Mouse (Mus musculus) ES-E14 (cell line): ENCODE measurements around the gene Pars2. TPM values are rescaled to one million over a fixed set of nuclear protein-coding genes. Genes with fewer than 3 reads are reported as not detected.
A peak's percentile ranks its signal among the peaks of the same experiment; 100 is the strongest.

Experiments used
- DNase-seq: peaks from one replicate; pipeline ENCODE4 v3.0.0-alpha.2; 2013; ENCODE audit warnings: low read depth, low spot score
- H3K27ac ChIP-seq: 2 replicates; pipeline ENCODE4 v1.5.1; 2012; ENCODE audit warnings: low read depth, mild to moderate bottlenecking, low read length, moderate library complexity, mixed read lengths; ENCODE audit not compliant: poor library complexity, insufficient read depth, severe bottlenecking
- H3K36me3 ChIP-seq: 2 replicates; pipeline ENCODE4 v1.6.1; 2012; ENCODE audit warnings: mild to moderate bottlenecking, low read length, moderate library complexity, mixed read lengths; ENCODE audit not compliant: control insufficient read depth, poor library complexity, insufficient read depth, severe bottlenecking
- H3K4me1 ChIP-seq, 2 experiments: fragments of 150-350 bp in 1 of 2; sonication (generic) in 1 of 2; 2 replicates each; pipeline ENCODE4 v1.6.1; 2012; ENCODE audit warnings: low read length in 2 of 2, mild to moderate bottlenecking in 1 of 2, mixed read lengths in 1 of 2; ENCODE audit not compliant: control insufficient read depth in 2 of 2, insufficient read depth in 2 of 2, poor library complexity in 1 of 2
- H3K4me3 ChIP-seq, 2 experiments: fragments of 150-350 bp in 1 of 2; sonication (generic) in 1 of 2; 2 replicates each; pipeline ENCODE4 v1.5.1; 2012; ENCODE audit warnings: low read length in 2 of 2, low read depth in 1 of 2, mild to moderate bottlenecking in 1 of 2, mixed read lengths in 1 of 2; ENCODE audit not compliant: insufficient read depth in 1 of 2, poor library complexity in 1 of 2, severe bottlenecking in 1 of 2
- H3K9ac ChIP-seq: 2 replicates; pipeline ENCODE4 v1.6.1; 2012; ENCODE audit warnings: low read depth, mild to moderate bottlenecking, low read length, mixed read lengths; ENCODE audit not compliant: poor library complexity, insufficient read depth, severe bottlenecking
- H3K9me3 ChIP-seq: fragments of 150-350 bp; sonication (generic); 2 replicates; pipeline ENCODE4 v1.6.1; 2012; ENCODE audit warnings: low read depth, mild to moderate bottlenecking, low read length; ENCODE audit not compliant: control insufficient read depth, insufficient read depth
- CHD2 ChIP-seq: IDR thresholded peaks from 2 replicates; pipeline ENCODE4 v1.6.1; 2014; ENCODE audit warnings: mild to moderate bottlenecking, low read depth, low read length, inconsistent platforms
- HCFC1 ChIP-seq: IDR thresholded peaks from 2 replicates; pipeline ENCODE4 v1.6.1; 2012; ENCODE audit warnings: low read length, inconsistent platforms, borderline replicate concordance; ENCODE audit not compliant: insufficient read depth
- MAFK ChIP-seq: IDR thresholded peaks from 2 replicates; pipeline ENCODE4 v1.6.1; 2014; ENCODE audit warnings: mild to moderate bottlenecking, low read depth, low read length, inconsistent platforms; ENCODE audit not compliant: insufficient read depth
- ZC3H11A ChIP-seq: IDR thresholded peaks from 2 replicates; pipeline ENCODE4 v1.6.1; 2012; ENCODE audit warnings: low read depth, mild to moderate bottlenecking, inconsistent platforms, low read length, borderline replicate concordance
- ZNF384 ChIP-seq: IDR thresholded peaks from 2 replicates; pipeline ENCODE4 v1.6.1; 2012; ENCODE audit warnings: low read depth, low read length, inconsistent platforms
- in situ Hi-C, 2 experiments: fragments of 600-800 bp; cut with MboI; formaldehyde crosslinking; loops; one replicate each; pipeline ENCODE4 v1.15.1; 2025; ENCODE audit warnings: low sequenced_read_pairs in 2 of 2, inconsistent platforms in 1 of 2; ENCODE audit not compliant: unreplicated experiment in 2 of 2
- total RNA-seq: library from RNA; depleted of rRNA; stranded (reverse); fragments of 300-350 nt; gene quantifications from 2 replicates; pipeline ENCODE4 v1.2.3, GENCODE M21; 2012

The Pars2 gene
- total RNA-seq, 1 experiment = 12.1 TPM

DNA sequence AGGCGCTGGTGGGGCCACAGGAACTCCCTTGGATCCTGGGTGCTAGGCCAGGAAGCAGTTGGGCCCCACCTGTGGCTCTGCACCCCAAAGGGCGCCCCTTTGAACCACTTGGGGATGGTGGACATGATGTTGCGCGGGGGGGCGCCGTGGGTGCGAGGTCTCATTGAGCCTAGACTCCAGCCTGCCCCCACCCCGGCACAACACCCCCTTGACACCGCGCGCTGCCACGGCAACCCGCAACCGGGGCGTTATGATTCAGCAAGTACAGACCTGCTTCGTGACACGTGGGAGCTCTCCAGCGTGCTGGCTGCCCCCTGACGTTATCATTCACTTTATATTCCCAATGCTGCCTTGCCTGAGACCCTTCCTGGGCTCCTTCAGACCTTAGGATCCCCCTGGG, 33.8 kb upstream of the Pars2 start, which contains the start of gene Lexm:
Gene Lexm, minus strand, starts transcription at position 186 of the 400 bp plus-strand sequence.
- Histone ChIP-seq H3K9me3 (no peaks in the 10 kb centered on the region), H3K4me3 (peak within 1 kb of the TSS; percentile 5 to 50; a peak in 2 of 4 replicates), H3K4me1 (peaks cover 2 to 34% of the 10 kb centered on the region in 2 experiments; a peak in 2 of 4 replicates), H3K9ac (no peak within 1 kb of the TSS), H3K27ac (peak within 1 kb of the TSS; percentile 24; the same call in 1 of the 2 replicates), H3K36me3 (no peaks in the 10 kb centered on the region)
- TF ChIP-seq MAFK (peak; percentile 41; the same call in 1 of the 2 replicates), CHD2 (no peak)
- in situ Hi-C loops = loop anchor here in 1 of 2 experiments (10.0 kb wide), 1 partner anchor 98 kb away; no protein-coding TSS in a partner anchor
- no peak for DNase-seq

- in situ Hi-C loops = loop anchor here in 1 of 2 experiments (10.0 kb wide), 1 partner anchor 96 kb away; no protein-coding TSS in a partner anchor
- Histone ChIP-seq H3K27ac (no peak overlapping the region), H3K9me3 (no peaks in the 10 kb centered on the region), H3K36me3 (no peaks in the 10 kb centered on the region), H3K9ac (no peak overlapping the region), H3K4me3 (no peak overlapping the region), H3K4me1 (peaks cover 0 to 26% of the 10 kb centered on the region in 2 experiments; a peak in 2 of 4 replicates)
- TF ChIP-seq ZNF384 (no peak), ZC3H11A (no peak), CHD2 (no peak), MAFK (no peak), HCFC1 (no peak)
- DNase-seq = no peak
Observed at GRCm38 (mm10) chr4:106618898-106619297, 32.0 kb upstream of the Pars2 start.

- peaks cover 0 to 14% of the 10 kb centered on the region in 2 experiments; a peak in 2 of 4 replicates for H3K4me1 ChIP-seq
- no peaks in the 10 kb centered on the region for H3K36me3 ChIP-seq
- H3K27ac ChIP-seq = no peak overlapping the region
- no peak overlapping the region for H3K9ac ChIP-seq
- H3K9me3 ChIP-seq = no peaks in the 10 kb centered on the region
- TF ChIP-seq HCFC1 (no peak), CHD2 (no peak), MAFK (no peak), ZC3H11A (no peak), ZNF384 (no peak)
- H3K4me3 ChIP-seq = no peak overlapping the region
- DNase-seq = no peak
- in situ Hi-C loops = no loop called here
Observed at GRCm38 (mm10) chr4:106621428-106621827, 29.4 kb upstream of the Pars2 start.

GRCm38 (mm10) chr4:106622030-106622493, 28.8 kb upstream of the Pars2 start, which contains the start of gene Ttc22:
TSS of gene Ttc22 (plus strand) at chr4:106622432.
- Histone ChIP-seq H3K4me3 (peak within 1 kb of the TSS; percentile 53 to 57), H3K9ac (no peak within 1 kb of the TSS)

DNA sequence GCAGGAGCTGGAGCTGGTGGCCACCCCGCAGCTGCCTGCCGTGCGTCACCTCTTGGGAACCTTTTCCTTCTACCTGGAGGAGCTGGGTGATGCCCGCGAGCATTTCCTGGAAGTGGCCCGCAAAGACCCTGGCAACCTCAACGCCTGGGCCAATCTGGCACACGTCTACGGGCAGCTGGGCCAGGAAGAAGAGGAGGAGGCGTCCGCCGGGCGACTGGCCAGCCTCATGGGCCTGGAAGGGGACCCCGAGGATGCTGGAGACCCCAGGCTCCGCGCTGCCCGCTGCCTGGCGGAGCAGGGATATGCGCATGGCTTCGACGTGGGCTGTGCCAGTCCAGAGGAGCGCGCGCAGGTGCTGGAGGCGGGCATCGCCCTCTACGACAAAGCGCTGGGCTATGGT, 28.2 kb upstream of the Pars2 start:
- no peak overlapping the region for H3K27ac ChIP-seq
- peak overlapping the region; percentile 53 to 57 for H3K4me3 ChIP-seq
- DNase-seq = no peak
- in situ Hi-C loops = no loop called here
- no peaks in the 10 kb centered on the region for H3K9me3 ChIP-seq
- TF ChIP-seq ZNF384 (no peak), ZC3H11A (no peak), CHD2 (no peak), MAFK (no peak), HCFC1 (no peak)
- no peaks in the 10 kb centered on the region for H3K36me3 ChIP-seq
- H3K9ac ChIP-seq = no peak overlapping the region
- H3K4me1 ChIP-seq = peaks cover 0 to 9% of the 10 kb centered on the region in 2 experiments; a peak in 3 of 4 replicates

More at GRCm38 (mm10) chr4:106622030-106622493, 28.8 kb upstream of the Pars2 start, which contains the start of gene Ttc22:
- TF ChIP-seq HCFC1 (no peak), ZNF384 (no peak)
- Histone ChIP-seq H3K4me1 (peaks cover 0 to 11% of the 10 kb centered on the region in 2 experiments; a peak in 2 of 4 replicates), H3K9me3 (no peaks in the 10 kb centered on the region), H3K27ac (no peak within 1 kb of the TSS), H3K36me3 (no peaks in the 10 kb centered on the region)
- in situ Hi-C loops = no loop called here
- DNase-seq = no peak
